Mouse (Mus musculus): ENCODE data around the gene Trove2. TPM values are rescaled to one million over a fixed set of nuclear protein-coding genes. Genes with fewer than 3 reads are reported as not detected.
"Not testable (repeated sequence)": the region's sequence is repeated elsewhere in the genome, so short reads cannot be mapped to it uniquely, and the experiment has no call there.

Trove2 gene
- polyA plus RNA-seq, 1 experiment from 2014 or later = 13.8 TPM

- Histone ChIP-seq H3K27me3 (replicated peaks; ENCODE audit: control insufficient read depth, insufficient read depth, low read length) (no peaks in the 10 kb centered on the region), H3K36me3 (ENCODE audit: control insufficient read depth, insufficient read depth, low read length) (no peaks in the 10 kb centered on the region), H3K4me2 (ENCODE audit: low read length) (no peak overlapping the region), H3K4me1 (replicated peaks; ENCODE audit: control insufficient read depth, insufficient read depth, low read length) (no peaks in the 10 kb centered on the region), H3K27ac (ENCODE audit: low read depth) (no peak overlapping the region), H3K9me3 (ENCODE audit: control insufficient read depth, low read length) (no peaks in the 10 kb centered on the region), H3K9ac (ENCODE audit: low read length) (no peak overlapping the region), H3K4me3 (ENCODE audit: low read depth, low read length) (no peak overlapping the region)
- no peak for DNase-seq (ENCODE audit: low spot score)
- 73% methylated on average over 2 of the region's 2 CpGs for WGBS
- ATAC-seq (replicated peaks; ENCODE audit: low FRiP score, low TSS enrichment, low read depth) = no peak
Observed at GRCm38 (mm10) chr1:143730899-143731298, 46.0 kb downstream of the Trove2 start.

DNA sequence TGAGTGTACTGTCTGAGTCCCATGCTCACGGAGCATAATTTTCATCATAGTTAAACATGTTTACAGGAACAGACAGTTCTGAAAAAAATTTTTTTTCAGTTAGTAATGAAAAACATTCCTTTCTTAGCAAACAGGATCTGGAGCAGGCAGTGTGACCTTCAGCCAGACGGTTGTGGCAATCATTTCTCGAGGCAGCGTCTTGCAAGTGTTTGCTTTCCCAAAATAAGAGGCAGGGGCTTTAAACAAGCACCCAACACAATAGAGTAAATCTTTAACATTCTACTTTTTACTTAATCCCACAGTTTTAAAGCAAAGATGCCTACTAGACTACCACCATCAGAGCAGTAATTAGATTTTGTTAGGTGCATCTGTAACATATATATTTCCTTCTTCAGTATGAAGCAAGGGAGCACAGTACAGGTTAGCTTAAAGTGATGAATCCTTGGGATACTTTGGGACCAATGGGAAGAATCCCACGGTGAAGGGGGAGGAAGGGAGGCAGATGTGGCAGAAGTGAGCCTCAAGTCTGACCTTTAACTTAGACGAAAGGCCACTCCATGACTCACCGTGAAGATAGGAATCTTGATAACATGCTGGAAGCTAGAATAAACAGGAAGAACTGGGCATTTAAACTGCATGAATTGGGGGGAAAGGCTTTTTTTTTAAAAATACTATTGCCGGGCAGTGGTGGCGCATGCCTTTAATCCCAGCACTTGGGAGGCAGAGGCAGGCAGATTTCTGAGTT lies 49.0 kb downstream of the Trove2 start:
- Histone ChIP-seq H3K4me2 (ENCODE audit: low read length) (no peak overlapping the region), H3K4me1 (replicated peaks; ENCODE audit: control insufficient read depth, insufficient read depth, low read length) (no peaks in the 10 kb centered on the region), H3K9ac (ENCODE audit: low read length) (no peak overlapping the region), H3K9me3 (ENCODE audit: control insufficient read depth, low read length) (no peaks in the 10 kb centered on the region), H3K27me3 (replicated peaks; ENCODE audit: control insufficient read depth, insufficient read depth, low read length) (no peaks in the 10 kb centered on the region), H3K27ac (ENCODE audit: low read depth) (no peak overlapping the region), H3K4me3 (ENCODE audit: low read depth, low read length) (no peak overlapping the region), H3K36me3 (ENCODE audit: control insufficient read depth, insufficient read depth, low read length) (no peaks in the 10 kb centered on the region)
- ATAC-seq (replicated peaks; ENCODE audit: low FRiP score, low TSS enrichment, low read depth) (no peak), DNase-seq (ENCODE audit: low spot score) (no peak)
- WGBS = 52% methylated on average over 9 of the region's 9 CpGs

DNA sequence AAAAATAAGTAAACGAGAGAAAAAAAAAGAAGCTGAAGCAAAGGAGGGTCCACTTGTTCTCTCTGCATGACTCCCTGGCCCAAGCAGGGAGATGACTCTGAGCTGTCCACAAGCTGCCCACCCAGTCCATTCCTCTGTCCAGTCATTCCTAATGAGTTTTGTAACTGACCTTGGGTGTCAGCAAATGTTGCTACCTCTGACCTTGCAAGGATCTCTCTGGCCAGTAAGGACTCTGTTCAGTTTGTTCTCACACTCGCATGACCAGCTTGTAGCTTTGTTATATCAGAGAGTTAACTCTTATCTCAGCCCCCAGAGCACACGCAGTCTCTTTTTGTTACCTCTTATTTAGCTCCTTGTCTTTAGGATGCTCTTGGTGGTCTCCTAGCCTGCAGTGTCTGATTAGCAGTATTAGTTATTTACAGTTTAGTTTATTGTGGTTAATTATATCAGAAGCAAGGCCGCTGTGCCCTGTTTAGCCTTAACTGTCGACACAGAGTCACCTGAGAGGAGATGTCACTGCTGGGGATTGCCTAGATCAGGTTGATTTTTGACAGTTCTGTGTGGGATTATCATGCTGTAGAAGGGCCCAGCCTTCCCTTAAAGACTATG lies 52.3 kb downstream of the Trove2 start:
- H3K36me3 ChIP-seq (ENCODE audit: control insufficient read depth, insufficient read depth, low read length) = no peaks in the 10 kb centered on the region
- no peaks in the 10 kb centered on the region for H3K9me3 ChIP-seq (ENCODE audit: control insufficient read depth, low read length)
- no peak overlapping the region for H3K4me3 ChIP-seq (ENCODE audit: low read depth, low read length)
- no peak for DNase-seq (ENCODE audit: low spot score)
- WGBS = 82% methylated on average over 5 of the region's 5 CpGs
- H3K27me3 ChIP-seq (replicated peaks; ENCODE audit: control insufficient read depth, insufficient read depth, low read length) = no peaks in the 10 kb centered on the region
- no peak overlapping the region for H3K27ac ChIP-seq (ENCODE audit: low read depth)
- H3K4me1 ChIP-seq (replicated peaks; ENCODE audit: control insufficient read depth, insufficient read depth, low read length) = no peaks in the 10 kb centered on the region
- H3K4me2 ChIP-seq (ENCODE audit: low read length) = no peak overlapping the region
- H3K9ac ChIP-seq (ENCODE audit: low read length) = no peak overlapping the region
- no peak for ATAC-seq (replicated peaks; ENCODE audit: low FRiP score, low TSS enrichment, low read depth)

DNA sequence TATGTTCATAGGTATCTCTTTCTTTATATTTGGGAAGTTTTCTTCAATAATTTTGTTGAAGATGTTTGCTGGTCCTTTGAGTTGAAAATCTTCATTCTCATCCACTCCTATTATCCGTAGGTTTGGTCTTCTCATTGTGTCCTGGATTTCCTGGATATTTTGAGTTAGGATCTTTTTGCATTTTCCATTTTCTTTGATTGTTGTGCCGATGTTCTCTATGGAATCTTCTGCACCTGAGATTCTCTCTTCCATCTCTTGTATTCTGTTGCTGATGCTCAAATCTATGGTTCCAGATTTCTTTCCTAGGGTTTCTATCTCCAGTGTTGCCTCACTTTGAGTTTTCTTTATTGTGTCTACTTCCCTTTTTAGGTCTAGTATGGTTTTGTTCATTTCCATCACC lies 60.8 kb downstream of the Trove2 start, which contains the start of gene Glrx2:
TSS of gene Glrx2 (plus strand) at position 301 of the 400 bp plus-strand sequence.
- H3K4me2 ChIP-seq (ENCODE audit: low read length); H3K9ac ChIP-seq (ENCODE audit: low read length); ATAC-seq (replicated peaks; ENCODE audit: low FRiP score, low TSS enrichment, low read depth); H3K27me3 ChIP-seq (replicated peaks; ENCODE audit: control insufficient read depth, insufficient read depth, low read length); H3K27ac ChIP-seq (ENCODE audit: low read depth); H3K4me1 ChIP-seq (replicated peaks; ENCODE audit: control insufficient read depth, insufficient read depth, low read length); H3K4me3 ChIP-seq (ENCODE audit: low read depth, low read length); DNase-seq (ENCODE audit: low spot score); H3K36me3 ChIP-seq (ENCODE audit: control insufficient read depth, insufficient read depth, low read length); H3K9me3 ChIP-seq (ENCODE audit: control insufficient read depth, low read length): not testable (repeated sequence)
- WGBS = no CpG with 5 or more reads among the region's 2 CpGs

DNA sequence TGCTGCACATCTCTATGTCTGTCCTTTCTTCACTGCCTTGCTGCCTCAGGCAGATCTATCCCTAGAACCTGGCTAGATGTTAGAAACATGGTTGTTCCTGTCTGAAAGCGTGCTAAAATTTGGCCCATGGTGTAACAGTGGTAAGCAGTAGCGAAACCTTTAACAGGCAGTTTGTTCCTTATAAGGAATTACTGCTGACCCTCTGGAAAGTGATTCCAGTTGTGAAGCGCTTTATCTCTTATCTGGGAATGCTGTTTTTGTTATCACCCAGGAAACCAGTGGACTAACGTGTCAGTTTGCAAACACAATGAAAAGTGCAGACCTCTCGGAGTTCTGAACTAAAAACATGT lies 66.3 kb downstream of the Trove2 start:
- WGBS = 56% methylated on average over 5 of the region's 5 CpGs

GRCm38 (mm10) chr1:143709966-143710626 lies 66.8 kb downstream of the Trove2 start:
- Histone ChIP-seq H3K36me3 (ENCODE audit: control insufficient read depth, insufficient read depth, low read length) (no peaks in the 10 kb centered on the region), H3K27ac (ENCODE audit: low read depth) (no peak overlapping the region), H3K9me3 (ENCODE audit: control insufficient read depth, low read length) (no peaks in the 10 kb centered on the region), H3K4me1 (replicated peaks; ENCODE audit: control insufficient read depth, insufficient read depth, low read length) (no peaks in the 10 kb centered on the region), H3K4me3 (ENCODE audit: low read depth, low read length) (no peak overlapping the region), H3K9ac (ENCODE audit: low read length) (no peak overlapping the region), H3K27me3 (replicated peaks; ENCODE audit: control insufficient read depth, insufficient read depth, low read length) (no peaks in the 10 kb centered on the region), H3K4me2 (ENCODE audit: low read length) (no peak overlapping the region)
- DNase-seq (ENCODE audit: low spot score) = no peak
- no peak for ATAC-seq (replicated peaks; ENCODE audit: low FRiP score, low TSS enrichment, low read depth)
- 64% methylated on average over 7 of the region's 7 CpGs for WGBS

More for the DNA sequence above, 66.3 kb downstream of the Trove2 start:
- DNase-seq (ENCODE audit: low spot score) (no peak), ATAC-seq (replicated peaks; ENCODE audit: low FRiP score, low TSS enrichment, low read depth) (no peak)
- H3K27ac ChIP-seq (ENCODE audit: low read depth) = no peak overlapping the region
- H3K36me3 ChIP-seq (ENCODE audit: control insufficient read depth, insufficient read depth, low read length) = no peaks in the 10 kb centered on the region
- no peaks in the 10 kb centered on the region for H3K4me1 ChIP-seq (replicated peaks; ENCODE audit: control insufficient read depth, insufficient read depth, low read length)
- no peaks in the 10 kb centered on the region for H3K27me3 ChIP-seq (replicated peaks; ENCODE audit: control insufficient read depth, insufficient read depth, low read length)
- no peak overlapping the region for H3K4me3 ChIP-seq (ENCODE audit: low read depth, low read length)
- no peak overlapping the region for H3K4me2 ChIP-seq (ENCODE audit: low read length)
- H3K9ac ChIP-seq (ENCODE audit: low read length) = no peak overlapping the region
- H3K9me3 ChIP-seq (ENCODE audit: control insufficient read depth, low read length) = no peaks in the 10 kb centered on the region

- H3K9me3 ChIP-seq (ENCODE audit: control insufficient read depth, low read length) = no peaks in the 10 kb centered on the region
- 66% methylated on average over 6 of the region's 6 CpGs for WGBS
Observed at GRCm38 (mm10) chr1:143708361-143708760, 68.5 kb downstream of the Trove2 start.

DNA sequence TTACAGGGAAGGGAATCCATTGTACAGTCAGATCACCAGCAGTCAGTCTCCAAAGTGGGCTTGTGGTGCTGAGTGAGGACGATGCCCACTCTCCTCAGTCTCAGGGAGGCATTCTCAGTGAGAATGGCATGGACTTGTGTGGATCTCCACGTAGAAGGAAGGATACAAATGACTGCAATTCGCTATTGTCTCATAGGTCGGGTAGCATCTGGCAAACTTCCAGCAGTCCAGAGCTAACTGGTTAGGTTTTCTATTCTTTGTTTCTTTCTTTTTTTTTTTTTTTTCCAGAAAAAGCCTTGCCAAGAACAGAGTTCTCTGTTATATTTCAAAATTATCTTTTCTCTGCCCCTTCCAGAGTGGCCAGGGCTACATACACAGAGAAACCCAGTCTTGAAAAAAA lies 69.9 kb downstream of the Trove2 start:
- Histone ChIP-seq H3K36me3 (ENCODE audit: control insufficient read depth, insufficient read depth, low read length) (no peaks in the 10 kb centered on the region), H3K9ac (ENCODE audit: low read length) (no peak overlapping the region), H3K27ac (ENCODE audit: low read depth) (no peak overlapping the region), H3K9me3 (ENCODE audit: control insufficient read depth, low read length) (no peaks in the 10 kb centered on the region), H3K4me3 (ENCODE audit: low read depth, low read length) (no peak overlapping the region), H3K27me3 (replicated peaks; ENCODE audit: control insufficient read depth, insufficient read depth, low read length) (no peaks in the 10 kb centered on the region), H3K4me2 (ENCODE audit: low read length) (no peak overlapping the region), H3K4me1 (replicated peaks; ENCODE audit: control insufficient read depth, insufficient read depth, low read length) (no peaks in the 10 kb centered on the region)
- DNase-seq (ENCODE audit: low spot score) (no peak), ATAC-seq (replicated peaks; ENCODE audit: low FRiP score, low TSS enrichment, low read depth) (no peak)
- WGBS = 63% methylated on average over 4 of the region's 4 CpGs

More at GRCm38 (mm10) chr1:143708361-143708760, 68.5 kb downstream of the Trove2 start:
- DNase-seq (ENCODE audit: low spot score) = no peak
- Histone ChIP-seq H3K27me3 (replicated peaks; ENCODE audit: control insufficient read depth, insufficient read depth, low read length) (no peaks in the 10 kb centered on the region), H3K36me3 (ENCODE audit: control insufficient read depth, insufficient read depth, low read length) (no peaks in the 10 kb centered on the region), H3K4me2 (ENCODE audit: low read length) (no peak overlapping the region), H3K4me3 (ENCODE audit: low read depth, low read length) (no peak overlapping the region), H3K9ac (ENCODE audit: low read length) (no peak overlapping the region), H3K4me1 (replicated peaks; ENCODE audit: control insufficient read depth, insufficient read depth, low read length) (no peaks in the 10 kb centered on the region), H3K27ac (ENCODE audit: low read depth) (no peak overlapping the region)
- ATAC-seq (replicated peaks; ENCODE audit: low FRiP score, low TSS enrichment, low read depth) = no peak

Measured in intestine, embryonic 14.5 days (tissue).